Mouse (Mus musculus) CD4-positive, CD25-positive, alpha-beta regulatory T cell, adult 4 months (primary cell): ENCODE measurements at regions not wholly inside any gene's neighbourhood (a gene's known extent, or its start where the extent isn't known, plus 50 kb on each side); places are given as distances from the start of the nearest gene placed in this dataset.

Experiments
- ATAC-seq: one replicate; pipeline ENCODE4 v1.8.0; 2017

DNA sequence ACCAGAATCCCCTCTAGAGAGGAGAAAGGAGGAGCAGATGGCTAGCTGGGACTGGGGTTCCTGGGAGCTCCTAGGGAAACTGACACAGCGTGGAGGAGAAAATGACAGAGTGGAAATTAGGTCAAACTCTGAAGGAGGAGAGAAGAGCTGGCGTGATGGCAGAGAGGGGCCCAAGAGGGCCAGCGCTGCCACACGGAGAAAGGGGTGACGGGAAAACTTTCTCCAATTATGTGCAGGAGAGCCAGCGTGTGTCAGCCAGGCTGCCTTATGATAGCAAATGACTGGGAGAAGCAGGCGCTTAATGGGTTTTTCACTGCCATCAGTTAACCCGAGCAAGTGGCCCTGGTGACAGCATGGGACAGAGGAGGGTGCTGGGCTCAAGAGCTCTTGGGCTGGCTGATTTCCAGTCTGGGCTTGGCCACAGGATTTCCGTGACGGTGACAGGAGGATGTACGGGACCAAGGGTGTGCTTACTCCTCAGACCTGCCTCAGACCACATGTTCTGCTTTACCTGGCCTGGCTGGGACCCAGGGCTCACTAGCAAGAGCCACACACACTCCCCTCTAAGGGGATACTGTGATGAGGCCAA is 102.9 kb downstream of the Plxna1 start:
- ATAC-seq: no peak

DNA sequence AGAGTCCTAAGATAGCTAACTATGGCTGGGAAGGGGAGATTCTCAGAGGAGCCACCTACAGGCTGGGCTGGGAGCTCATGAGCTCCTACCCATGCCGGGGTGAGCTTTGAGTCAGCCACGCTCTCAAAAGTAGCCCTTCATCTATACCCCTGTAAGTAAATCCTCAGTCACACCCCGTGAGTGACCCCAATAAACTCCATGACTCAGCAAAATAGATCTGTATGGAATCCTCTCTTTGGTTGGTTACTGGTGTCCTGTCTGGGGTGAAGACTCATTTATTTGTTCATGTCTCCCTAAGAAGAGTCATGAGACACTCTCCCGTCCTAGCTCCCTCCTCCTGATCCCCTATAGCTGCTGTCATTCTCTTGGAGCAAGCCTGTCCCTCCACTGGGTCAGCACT is 99.5 kb downstream of the Plxna1 start:
- no peak for ATAC-seq

DNA sequence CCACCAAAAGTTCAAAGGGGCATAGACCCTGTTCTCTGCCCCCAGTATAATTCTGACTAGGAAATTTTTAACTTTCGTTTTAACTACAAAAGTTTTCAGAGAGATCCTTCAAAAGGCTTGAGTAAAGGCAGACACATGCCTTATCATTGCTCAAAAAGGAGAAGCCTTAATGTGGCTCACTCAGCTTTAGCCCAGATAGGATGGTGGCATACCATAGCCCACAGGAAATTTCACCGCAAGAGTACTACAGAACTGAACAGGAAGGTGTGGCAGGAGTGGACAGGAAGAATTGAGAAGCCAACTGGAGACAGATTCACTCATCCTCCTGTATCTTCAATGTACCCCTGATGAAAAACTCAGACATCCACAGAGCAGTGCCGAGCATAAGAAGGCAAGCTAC is 97.1 kb downstream of the Plxna1 start:
- ATAC-seq: no peak
